Mouse (Mus musculus) cerebellum, adult 2 months (tissue): ENCODE results near the gene Grb10. TPM values are rescaled to one million over a fixed set of nuclear protein-coding genes. Genes with fewer than 3 reads are reported as not detected.

Experiments
- DNase-seq, 2 experiments: peaks; one replicate each; pipeline ENCODE4 v3.0.0; 2021
- H3K27ac ChIP-seq: fragments of 200-500 bp; 2 replicates; pipeline ENCODE4 v1.5.1; 2012; ENCODE audit warnings: low read length, control low read depth, inconsistent platforms; ENCODE audit not compliant: insufficient read depth
- H3K27me3 ChIP-seq: fragments of 200-500 bp; 2 replicates; pipeline ENCODE4 v1.6.1; 2012; ENCODE audit warnings: inconsistent platforms, mild to moderate bottlenecking, low read length, moderate library complexity; ENCODE audit not compliant: control insufficient read depth, insufficient read depth
- H3K4me1 ChIP-seq: fragments of 200-500 bp; 2 replicates; pipeline ENCODE4 v1.6.1; 2011; ENCODE audit warnings: low read length; ENCODE audit not compliant: control insufficient read depth, insufficient read depth
- H3K4me3 ChIP-seq: fragments of 200-500 bp; replicated peaks from 2 replicates; pipeline ENCODE3; 2011; ENCODE audit warnings: mild to moderate bottlenecking, low read depth, low read length, control low read depth; ENCODE audit not compliant: insufficient read depth
- CTCF ChIP-seq: fragments of 200-500 bp; IDR thresholded peaks from 2 replicates; pipeline ENCODE4 v1.5.1; 2011; ENCODE audit warnings: low read depth, mild to moderate bottlenecking, control low read depth, low read length, moderate library complexity, borderline replicate concordance; ENCODE audit not compliant: insufficient read depth
- POLR2A ChIP-seq: fragments of 200-500 bp; IDR thresholded peaks from 2 replicates; pipeline ENCODE4 v1.6.1; 2011; ENCODE audit warnings: low read length, control low read depth, borderline replicate concordance; ENCODE audit not compliant: insufficient read depth
- WGBS: fragments of 180-500 bp; shearing (Covaris S2); methylation state at CpG from one replicate; pipeline ENCODE4 v1.1.7; 2018; 5-methylcytosine and 5-hydroxymethylcytosine counted together
- polyA plus RNA-seq: library from polyadenylated mRNA; depleted of rRNA; stranded (reverse); fragments of >200 nt; gene quantifications from 2 replicates; pipeline ENCODE4 v1.2.3, GENCODE M21; 2012

The Grb10 gene
- polyA plus RNA-seq, 1 experiment: 35.7 TPM

DNA sequence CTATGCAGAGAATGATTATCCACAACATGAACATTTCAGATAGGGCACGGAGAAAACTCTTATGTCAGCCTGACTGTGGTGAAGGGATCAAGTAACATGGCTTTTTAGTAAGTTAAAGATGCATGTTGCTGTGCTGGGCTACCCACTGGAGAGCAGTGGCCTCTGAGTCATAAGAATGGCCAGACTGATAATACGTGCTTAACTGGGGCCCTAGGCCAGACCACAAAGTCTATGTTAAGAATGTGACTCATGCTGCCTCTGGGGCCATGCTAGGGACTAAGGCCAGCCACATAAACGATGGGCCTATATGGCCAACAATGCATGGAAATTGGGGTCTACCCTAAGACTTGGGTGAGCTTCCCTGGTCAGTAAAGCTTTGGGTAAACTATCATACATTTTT lies 98.9 kb downstream of the Grb10 start:
- no peaks in the 10 kb centered on the region for H3K4me1 ChIP-seq
- no peak overlapping the region for H3K27ac ChIP-seq
- no peaks in the 10 kb centered on the region for H3K27me3 ChIP-seq
- DNase-seq: no peak
- WGBS: 81% methylated on average over 3 of the region's 3 CpGs
- H3K4me3 ChIP-seq: no peak overlapping the region
- no peak for TF ChIP-seq CTCF
- no peak for TF ChIP-seq POLR2A

DNA sequence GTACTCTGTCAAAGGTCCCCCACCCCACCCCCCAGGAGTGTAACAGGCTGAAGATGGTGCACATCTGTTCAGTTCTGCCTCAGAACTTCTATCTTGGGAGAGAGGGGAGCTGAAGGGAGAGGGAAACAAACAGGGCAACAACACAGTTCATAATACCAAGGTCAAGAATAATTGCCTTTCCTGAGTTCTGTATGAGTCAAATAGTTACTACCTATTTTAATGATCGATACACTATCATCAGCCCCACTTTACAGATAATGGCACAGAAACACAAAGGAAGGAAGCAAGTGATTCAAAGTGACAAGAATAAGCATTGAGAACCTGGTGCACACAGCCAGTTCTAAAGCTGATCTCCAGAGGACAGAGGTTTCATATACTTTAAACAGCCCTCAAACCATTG lies 99.9 kb downstream of the Grb10 start:
- Histone ChIP-seq H3K4me1 (no peaks in the 10 kb centered on the region), H3K27me3 (no peaks in the 10 kb centered on the region), H3K27ac (no peak overlapping the region), H3K4me3 (no peak overlapping the region)
- WGBS: 86% methylated on average over 1 of the region's 1 CpGs
- DNase-seq: no peak
- TF ChIP-seq POLR2A (no peak), CTCF (no peak)

DNA sequence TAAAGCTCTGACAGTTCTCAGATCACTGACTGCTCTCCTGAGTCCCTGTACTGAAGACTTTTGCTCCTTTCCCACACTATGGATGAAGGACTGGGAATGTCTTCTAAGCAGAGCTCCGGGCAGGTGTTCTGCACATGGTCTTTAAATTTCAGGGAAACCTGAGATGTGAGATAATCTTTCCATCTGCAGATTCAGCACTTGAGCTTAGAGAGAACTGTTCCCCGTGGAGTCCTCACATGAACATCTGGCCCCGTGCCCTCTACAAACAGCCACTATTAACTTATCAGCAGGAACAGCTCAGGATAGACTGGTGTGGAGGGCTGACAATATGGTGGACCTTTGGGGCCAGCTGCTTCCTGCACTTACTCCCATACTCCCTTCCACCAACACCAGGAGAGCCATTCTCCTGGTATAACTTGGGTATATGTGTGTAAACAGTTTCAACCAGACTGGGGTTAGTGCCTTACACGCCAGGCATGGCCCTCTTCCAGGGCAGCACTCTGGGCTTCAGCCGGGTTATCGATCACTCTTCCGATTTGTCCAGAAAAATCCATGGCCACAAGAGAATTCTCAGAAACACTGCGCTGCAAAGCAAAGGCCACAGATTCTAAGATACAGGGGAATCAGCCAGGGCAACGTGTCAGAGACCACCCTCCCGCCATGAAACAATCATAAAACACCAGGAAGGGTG lies 101.0 kb downstream of the Grb10 start:
- TF ChIP-seq CTCF (no peak), POLR2A (no peak)
- no peak for DNase-seq
- 86% methylated on average over 10 of the region's 10 CpGs for WGBS
- Histone ChIP-seq H3K4me3 (no peak overlapping the region), H3K27ac (no peak overlapping the region), H3K4me1 (no peaks in the 10 kb centered on the region), H3K27me3 (no peaks in the 10 kb centered on the region)

DNA sequence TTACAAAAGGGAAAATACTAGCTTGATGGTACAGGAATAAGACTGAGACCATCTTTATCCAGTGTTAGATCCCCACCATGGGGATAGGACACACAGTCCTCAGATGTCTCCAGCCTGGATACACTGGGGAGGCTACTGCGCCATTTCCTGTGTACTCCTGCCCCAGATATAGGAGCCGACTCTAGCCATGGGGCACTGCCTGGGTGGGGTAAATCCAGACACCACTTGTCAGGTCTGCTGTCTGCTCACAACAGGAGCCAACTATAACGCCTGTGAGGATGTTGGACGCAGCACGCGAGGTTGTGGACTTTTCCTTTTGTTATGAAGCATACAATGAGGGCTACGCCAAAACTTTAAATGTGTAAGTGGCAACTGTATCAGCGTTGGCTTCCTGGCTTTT lies 103.7 kb downstream of the Grb10 start:
- TF ChIP-seq POLR2A (no peak), CTCF (no peak)
- H3K27me3 ChIP-seq: no peaks in the 10 kb centered on the region
- H3K4me3 ChIP-seq: no peak overlapping the region
- H3K27ac ChIP-seq: no peak overlapping the region
- 74% methylated on average over 8 of the region's 8 CpGs for WGBS
- no peaks in the 10 kb centered on the region for H3K4me1 ChIP-seq
- DNase-seq: no peak

DNA sequence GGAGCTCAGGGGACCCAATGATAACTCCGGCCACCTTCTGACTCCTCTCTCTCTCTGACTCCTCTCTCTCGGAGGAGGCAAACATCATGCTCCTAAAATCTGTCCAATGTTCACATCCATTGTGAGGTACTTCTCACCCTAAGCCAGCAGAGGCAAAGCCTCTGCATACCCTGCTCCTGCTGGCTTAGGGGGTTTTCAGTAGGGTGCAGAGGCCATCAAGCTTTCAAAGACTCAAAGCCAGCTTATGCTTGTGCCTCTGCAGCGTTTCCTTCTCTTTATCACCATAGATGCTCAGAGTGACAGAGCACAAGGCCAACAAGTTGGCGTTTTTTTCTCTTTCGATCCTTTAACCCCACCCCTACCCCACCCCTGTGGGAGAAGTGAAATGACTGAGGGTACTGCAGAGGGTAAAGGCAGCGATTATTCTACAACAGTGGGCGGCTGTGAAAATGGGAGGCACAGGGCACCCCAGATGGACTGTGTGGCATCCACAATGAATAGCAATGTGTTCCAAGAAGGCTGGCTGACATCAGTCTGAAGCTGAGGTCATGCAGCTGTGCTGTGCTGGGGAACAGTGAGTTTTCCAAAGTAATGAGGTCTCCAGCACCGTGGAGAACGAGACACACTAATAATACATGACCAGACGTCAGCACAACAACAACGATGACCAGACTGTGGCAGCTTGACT lies 106.2 kb downstream of the Grb10 start:
- DNase-seq: peak in 1 of 2 experiments; percentile 13
- Histone ChIP-seq H3K27me3 (no peaks in the 10 kb centered on the region), H3K4me1 (no peaks in the 10 kb centered on the region), H3K4me3 (no peak overlapping the region), H3K27ac (0 out of 2 replicates have a peak overlapping the region, but pooled peaks have one; percentile 69)
- TF ChIP-seq CTCF (no peak), POLR2A (no peak)
- 48% methylated on average over 11 of the region's 11 CpGs for WGBS

DNA sequence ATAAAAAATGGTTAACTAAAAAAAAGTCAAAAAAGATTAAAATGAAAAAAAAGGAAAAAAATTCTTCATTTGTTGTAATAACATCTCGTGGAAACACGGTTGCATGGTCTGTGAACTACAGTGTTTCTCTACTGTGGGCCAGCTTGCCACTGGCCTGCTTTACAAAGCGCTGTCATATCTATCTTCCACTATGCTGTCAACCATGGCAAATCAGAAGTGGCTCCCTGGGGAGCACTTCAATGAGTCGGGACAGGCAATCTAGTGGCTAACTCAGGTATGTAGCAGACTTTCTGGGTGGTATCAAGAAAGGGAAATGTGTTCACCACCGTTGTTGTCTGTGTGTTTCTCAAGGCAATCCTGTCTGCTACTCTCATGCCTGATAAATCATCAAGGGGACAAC lies 106.8 kb downstream of the Grb10 start:
- H3K27me3 ChIP-seq: no peaks in the 10 kb centered on the region
- H3K27ac ChIP-seq: 0 out of 2 replicates have a peak overlapping the region, but pooled peaks have one; percentile 69
- DNase-seq: no peak
- 39% methylated on average over 5 of the region's 5 CpGs for WGBS
- no peak overlapping the region for H3K4me3 ChIP-seq
- H3K4me1 ChIP-seq: no peaks in the 10 kb centered on the region
- TF ChIP-seq POLR2A (no peak), CTCF (no peak)

DNA sequence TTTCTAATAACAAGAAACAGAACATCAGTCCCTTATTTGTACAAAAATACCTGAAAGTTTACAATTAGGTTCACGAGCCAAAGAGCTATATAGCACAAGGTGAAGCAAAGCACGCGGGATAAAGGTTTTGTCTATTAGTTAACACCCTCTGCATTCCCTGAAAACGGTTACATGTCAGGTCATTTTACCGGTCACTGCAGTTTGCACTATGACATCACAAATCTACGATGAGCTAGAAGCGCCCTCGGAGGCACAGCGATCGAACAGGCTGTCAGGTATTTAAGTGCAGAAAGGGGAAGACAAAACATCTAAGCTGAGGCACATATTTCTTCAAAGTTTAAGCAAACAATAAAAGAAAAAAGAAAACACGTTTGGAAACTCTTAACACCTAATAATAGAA lies 108.0 kb downstream of the Grb10 start:
- no peak overlapping the region for H3K27ac ChIP-seq
- 91% methylated on average over 11 of the region's 11 CpGs for WGBS
- H3K4me1 ChIP-seq: no peaks in the 10 kb centered on the region
- no peak overlapping the region for H3K4me3 ChIP-seq
- no peaks in the 10 kb centered on the region for H3K27me3 ChIP-seq
- DNase-seq: no peak
- TF ChIP-seq POLR2A (no peak), CTCF (no peak)

DNA sequence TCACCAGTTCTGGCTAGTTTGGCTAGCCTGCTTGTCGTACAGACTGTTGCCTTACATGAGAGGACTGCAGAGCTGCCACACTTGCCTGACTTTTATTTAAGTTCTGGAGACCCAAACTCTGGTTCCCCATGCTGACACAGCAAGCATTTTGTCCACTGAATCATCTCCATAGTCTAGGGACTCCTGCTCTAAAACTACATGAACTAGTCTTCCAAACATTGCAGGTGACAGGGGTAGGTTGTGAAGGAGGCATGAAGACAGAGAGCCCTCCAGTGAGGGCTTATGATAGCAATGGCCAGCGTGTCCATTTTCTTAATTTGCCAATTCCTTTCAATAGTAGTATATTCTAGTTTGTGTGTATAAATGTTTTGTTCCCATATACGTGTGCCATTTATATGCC lies 109.4 kb downstream of the Grb10 start:
- Histone ChIP-seq H3K4me1 (no peaks in the 10 kb centered on the region), H3K4me3 (no peak overlapping the region), H3K27me3 (no peaks in the 10 kb centered on the region), H3K27ac (no peak overlapping the region)
- TF ChIP-seq POLR2A (no peak), CTCF (no peak)
- DNase-seq: no peak
- WGBS: 92% methylated on average over 3 of the region's 3 CpGs
